Mouse (Mus musculus) limb, embryonic 12.5 days (tissue): ENCODE data around the gene P2ry14. TPM values are rescaled to one million over a fixed set of nuclear protein-coding genes. Genes with fewer than 3 reads are reported as not detected.
"Not testable (repeated sequence)": the region's sequence is repeated elsewhere in the genome, so short reads cannot be mapped to it uniquely, and the experiment has no call there.

Experiments used
- ATAC-seq: fragments of 200-750 bp; cut with Nextera tagmentation; 2 replicates; pipeline ENCODE4 v1.8.0; 2017; ENCODE audit warnings: low read depth, moderate TSS enrichment; ENCODE audit not compliant: insufficient number of reproducible peaks, insufficient read depth, low FRiP score, low TSS enrichment
- H3K27ac ChIP-seq: fragments of 300-500 bp; sonication (generic); 2 replicates; pipeline ENCODE4 v1.5.1; 2016; ENCODE audit warnings: mild to moderate bottlenecking, moderate library complexity
- H3K27me3 ChIP-seq: fragments of 300-500 bp; sonication (generic); 2 replicates; pipeline ENCODE4 v1.6.1; 2016; ENCODE audit warnings: mild to moderate bottlenecking, moderate library complexity
- H3K36me3 ChIP-seq: fragments of 300-500 bp; sonication (generic); 2 replicates; pipeline ENCODE4 v1.6.1; 2016; ENCODE audit warnings: mild to moderate bottlenecking, moderate library complexity
- H3K4me1 ChIP-seq: fragments of 300-500 bp; sonication (generic); replicated peaks from 2 replicates; pipeline ENCODE4 v1.6.1; 2016
- H3K4me2 ChIP-seq: fragments of 300-500 bp; sonication (generic); 2 replicates; pipeline ENCODE4 v1.6.1; 2016; ENCODE audit warnings: mild to moderate bottlenecking, moderate library complexity
- H3K4me3 ChIP-seq: fragments of 300-500 bp; sonication (generic); replicated peaks from 2 replicates; pipeline ENCODE4 v1.5.1; 2016; ENCODE audit warnings: mild to moderate bottlenecking
- H3K9ac ChIP-seq: fragments of 300-500 bp; sonication (generic); replicated peaks from 2 replicates; pipeline ENCODE4 v1.6.1; 2016; ENCODE audit warnings: mild to moderate bottlenecking, moderate library complexity
- H3K9me3 ChIP-seq: fragments of 300-500 bp; sonication (generic); 2 replicates; pipeline ENCODE4 v1.6.1; 2016; ENCODE audit warnings: mild to moderate bottlenecking, moderate library complexity
- WGBS: fragments of 180-500 bp; shearing (Covaris S2); methylation state at CpG from one replicate; pipeline ENCODE4 v1.1.7; 2016; 5-methylcytosine and 5-hydroxymethylcytosine counted together
- polyA plus RNA-seq: library from polyadenylated mRNA; unstranded; fragments of >200 nt; fragmentation: Nextera tagmentation; extraction: Ambion mirVana; gene quantifications from 2 replicates; pipeline ENCODE4 v1.2.1, GENCODE M21; 2016

Gene P2ry14
- polyA plus RNA-seq, 1 experiment from 2014 or later: 1.3 TPM

DNA sequence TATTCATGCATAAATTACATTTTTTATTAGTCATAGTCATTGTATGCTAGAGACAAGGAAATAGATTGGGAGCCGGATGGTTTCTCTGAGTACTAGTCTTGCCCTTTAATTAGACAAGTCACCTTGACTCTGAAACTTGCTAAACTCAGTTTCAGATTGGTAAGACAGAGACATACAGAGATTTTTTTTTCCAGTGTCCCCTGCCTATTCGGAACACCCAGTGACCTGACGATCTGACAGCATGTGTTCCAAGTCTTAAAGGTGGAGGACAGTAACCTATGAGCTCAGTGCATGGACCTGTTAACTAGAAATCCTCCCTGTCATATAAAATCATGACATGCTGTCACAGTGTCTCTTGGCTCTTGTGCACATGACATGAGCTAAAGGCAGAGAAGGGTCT lies 23.9 kb downstream of the P2ry14 start:
- no peak overlapping the region for H3K9ac ChIP-seq
- ATAC-seq: no peak
- no peaks in the 10 kb centered on the region for H3K4me1 ChIP-seq
- no peaks in the 10 kb centered on the region for H3K27me3 ChIP-seq
- no peaks in the 10 kb centered on the region for H3K9me3 ChIP-seq
- H3K4me3 ChIP-seq: no peak overlapping the region
- H3K27ac ChIP-seq: no peak overlapping the region
- WGBS: 87% methylated on average over 3 of the region's 3 CpGs
- H3K4me2 ChIP-seq: no peak overlapping the region
- no peaks in the 10 kb centered on the region for H3K36me3 ChIP-seq

- Histone ChIP-seq H3K36me3 (no peaks in the 10 kb centered on the region), H3K9me3 (no peaks in the 10 kb centered on the region), H3K4me1 (no peaks in the 10 kb centered on the region), H3K27me3 (no peaks in the 10 kb centered on the region), H3K4me3 (no peak overlapping the region), H3K27ac (no peak overlapping the region), H3K4me2 (no peak overlapping the region), H3K9ac (no peak overlapping the region)
- no peak for ATAC-seq
- 84% methylated on average over 20 of the region's 20 CpGs for WGBS
Measured at GRCm38 (mm10) chr3:59128681-59129080, 24.7 kb downstream of the P2ry14 start.

- no peaks in the 10 kb centered on the region for H3K27me3 ChIP-seq
- no peaks in the 10 kb centered on the region for H3K9me3 ChIP-seq
- H3K27ac ChIP-seq: no peak overlapping the region
- no peak overlapping the region for H3K4me3 ChIP-seq
- H3K4me2 ChIP-seq: no peak overlapping the region
- H3K4me1 ChIP-seq: peaks cover 5% of the 10 kb centered on the region; the same call in 1 of the 2 replicates
- 32% methylated on average over 7 of the region's 7 CpGs for WGBS
- no peak for ATAC-seq
- H3K9ac ChIP-seq: no peak overlapping the region
- H3K36me3 ChIP-seq: no peaks in the 10 kb centered on the region
Measured at GRCm38 (mm10) chr3:59125783-59126555, 27.4 kb downstream of the P2ry14 start.

GRCm38 (mm10) chr3:59125022-59125421 lies 28.4 kb downstream of the P2ry14 start:
- Histone ChIP-seq H3K27me3 (no peaks in the 10 kb centered on the region), H3K4me2 (no peak overlapping the region), H3K4me3 (no peak overlapping the region), H3K9ac (no peak overlapping the region), H3K4me1 (peaks cover 5% of the 10 kb centered on the region; the same call in 1 of the 2 replicates), H3K9me3 (no peaks in the 10 kb centered on the region), H3K36me3 (no peaks in the 10 kb centered on the region), H3K27ac (no peak overlapping the region)
- ATAC-seq: no peak
- WGBS: 60% methylated on average over 5 of the region's 5 CpGs

- H3K4me1 ChIP-seq: peaks cover 5% of the 10 kb centered on the region; the same call in 1 of the 2 replicates
- H3K4me2 ChIP-seq: no peak overlapping the region
- 71% methylated on average over 7 of the region's 7 CpGs for WGBS
- no peak overlapping the region for H3K27ac ChIP-seq
- no peak overlapping the region for H3K9ac ChIP-seq
- no peaks in the 10 kb centered on the region for H3K9me3 ChIP-seq
- no peak overlapping the region for H3K4me3 ChIP-seq
- no peak for ATAC-seq
- H3K36me3 ChIP-seq: no peaks in the 10 kb centered on the region
- H3K27me3 ChIP-seq: no peaks in the 10 kb centered on the region
Measured at GRCm38 (mm10) chr3:59121780-59122449, 31.5 kb downstream of the P2ry14 start.

DNA sequence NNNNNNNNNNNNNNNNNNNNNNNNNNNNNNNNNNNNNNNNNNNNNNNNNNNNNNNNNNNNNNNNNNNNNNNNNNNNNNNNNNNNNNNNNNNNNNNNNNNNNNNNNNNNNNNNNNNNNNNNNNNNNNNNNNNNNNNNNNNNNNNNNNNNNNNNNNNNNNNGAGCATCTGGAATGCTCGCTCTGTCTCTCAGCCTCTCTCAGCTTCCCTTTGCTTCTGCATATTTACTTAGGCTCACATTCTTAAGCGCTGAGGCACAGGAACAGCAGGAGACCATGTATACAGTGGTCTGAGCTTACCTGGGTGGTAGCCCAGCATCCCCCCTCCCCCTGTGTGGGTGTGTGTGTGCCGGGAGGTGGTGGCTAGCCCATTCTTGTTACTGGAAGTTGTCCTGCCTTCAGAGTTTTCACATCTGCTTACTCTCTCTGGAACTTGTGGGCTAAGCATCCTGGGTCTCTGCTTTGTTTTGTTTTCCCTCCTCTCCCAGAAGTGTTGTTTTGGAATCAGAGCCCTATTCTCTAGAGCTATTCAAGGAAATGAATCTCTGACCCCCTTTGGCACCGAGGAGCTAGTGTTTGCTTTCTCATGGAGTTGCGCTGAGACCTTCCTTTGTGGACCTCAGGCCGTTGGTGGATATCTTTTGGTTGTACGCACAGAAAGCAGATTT lies 32.2 kb downstream of the P2ry14 start:
- no peak overlapping the region for H3K27ac ChIP-seq
- ATAC-seq: peak; percentile 40; the same call in 1 of the 2 replicates
- 44% methylated on average over 7 of the region's 7 CpGs for WGBS

DNA sequence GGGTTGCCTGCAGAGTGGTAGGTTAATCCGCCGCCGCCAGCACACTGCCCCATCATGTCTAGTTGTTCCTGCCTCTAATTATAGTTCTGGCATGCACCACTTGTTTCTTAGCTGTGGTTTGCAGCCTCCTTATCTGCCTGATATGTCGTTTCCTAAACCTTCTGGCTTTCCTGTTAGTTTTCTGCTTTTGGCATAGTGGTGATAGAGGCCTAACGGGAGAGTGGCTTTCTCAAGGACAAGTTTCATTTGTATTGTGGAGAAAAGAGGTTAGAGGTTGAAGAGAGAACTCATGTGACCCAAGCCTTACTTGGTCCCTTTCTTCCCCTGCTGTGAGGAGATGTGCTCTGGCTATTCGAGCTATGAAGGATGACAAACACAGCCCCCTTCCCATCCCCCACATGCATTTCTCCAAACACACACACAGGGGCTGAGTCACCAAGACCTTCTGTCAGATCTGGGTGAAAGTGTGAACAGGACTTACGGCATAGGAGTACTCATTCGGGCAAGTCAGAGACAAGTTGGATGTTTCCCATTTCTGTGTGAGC lies 39.4 kb downstream of the P2ry14 start:
- H3K9me3 ChIP-seq: no peaks in the 10 kb centered on the region
- no peak overlapping the region for H3K4me2 ChIP-seq
- no peaks in the 10 kb centered on the region for H3K27me3 ChIP-seq
- H3K27ac ChIP-seq: no peak overlapping the region
- no peak overlapping the region for H3K4me3 ChIP-seq
- 81% methylated on average over 8 of the region's 8 CpGs for WGBS
- no peaks in the 10 kb centered on the region for H3K36me3 ChIP-seq
- H3K9ac ChIP-seq: no peak overlapping the region
- ATAC-seq: no peak
- no peaks in the 10 kb centered on the region for H3K4me1 ChIP-seq

More for the DNA sequence above, 32.2 kb downstream of the P2ry14 start:
- no peak overlapping the region for H3K9ac ChIP-seq
- H3K4me1 ChIP-seq: peaks cover 5% of the 10 kb centered on the region; the same call in 1 of the 2 replicates
- H3K27me3 ChIP-seq: no peaks in the 10 kb centered on the region
- H3K36me3 ChIP-seq: no peaks in the 10 kb centered on the region
- H3K4me3 ChIP-seq: no peak overlapping the region
- H3K9me3 ChIP-seq: no peaks in the 10 kb centered on the region
- H3K4me2 ChIP-seq: no peak overlapping the region

- not testable (repeated sequence) for H3K27ac ChIP-seq, H3K4me1 ChIP-seq, H3K9ac ChIP-seq, H3K4me2 ChIP-seq, H3K9me3 ChIP-seq, H3K36me3 ChIP-seq, H3K4me3 ChIP-seq, H3K27me3 ChIP-seq, ATAC-seq
- WGBS: 95% methylated on average over 4 of the region's 4 CpGs
Measured at GRCm38 (mm10) chr3:59113291-59113690, 40.1 kb downstream of the P2ry14 start.

- Histone ChIP-seq H3K27ac (no peak overlapping the region), H3K27me3 (no peaks in the 10 kb centered on the region), H3K9ac (no peak overlapping the region), H3K36me3 (no peaks in the 10 kb centered on the region), H3K9me3 (no peaks in the 10 kb centered on the region), H3K4me3 (no peak overlapping the region), H3K4me1 (no peaks in the 10 kb centered on the region), H3K4me2 (no peak overlapping the region)
- ATAC-seq: no peak
- 69% methylated on average over 3 of the region's 3 CpGs for WGBS
Measured at GRCm38 (mm10) chr3:59111944-59112343, 41.5 kb downstream of the P2ry14 start.

DNA sequence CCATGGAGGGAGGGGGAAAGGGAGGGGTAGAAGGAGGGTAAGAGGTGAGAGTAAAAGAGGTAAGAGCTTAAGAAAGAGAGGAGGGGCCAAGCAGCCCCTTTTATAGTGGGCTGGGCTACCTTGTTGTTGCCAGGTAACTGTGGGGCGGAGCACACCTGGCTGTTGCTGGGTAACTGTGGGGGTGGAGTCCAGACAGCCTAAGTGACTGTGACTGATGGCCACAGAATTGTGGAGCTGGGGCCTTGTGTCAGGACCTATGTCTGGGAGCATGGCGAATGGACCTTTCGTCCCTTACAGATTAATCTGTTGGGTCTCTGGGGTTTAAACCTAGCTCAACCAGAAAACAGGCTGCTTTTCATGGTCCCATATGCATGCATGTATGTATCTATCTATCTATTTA lies 43.6 kb downstream of the P2ry14 start:
- not testable (repeated sequence) for H3K4me3 ChIP-seq, H3K4me1 ChIP-seq, H3K27ac ChIP-seq, H3K9ac ChIP-seq, H3K4me2 ChIP-seq, H3K9me3 ChIP-seq, ATAC-seq, H3K36me3 ChIP-seq, H3K27me3 ChIP-seq
- WGBS: 79% methylated on average over 3 of the region's 3 CpGs

- no peak for ATAC-seq
- 92% methylated on average over 4 of the region's 4 CpGs for WGBS
Measured at GRCm38 (mm10) chr3:59107439-59107838, 46.0 kb downstream of the P2ry14 start.

More at GRCm38 (mm10) chr3:59107439-59107838, 46.0 kb downstream of the P2ry14 start:
- Histone ChIP-seq H3K4me2 (no peak overlapping the region), H3K9ac (no peak overlapping the region), H3K4me1 (no peaks in the 10 kb centered on the region), H3K9me3 (no peaks in the 10 kb centered on the region), H3K27me3 (no peaks in the 10 kb centered on the region), H3K4me3 (no peak overlapping the region), H3K27ac (no peak overlapping the region), H3K36me3 (no peaks in the 10 kb centered on the region)
